Mouse (Mus musculus) ES-E14 (cell line): Measurements from ENCODE around the gene Il10ra.

ENCODE experiments used
- ZC3H11A ChIP-seq: IDR thresholded peaks from 2 replicates; pipeline ENCODE4 v1.6.1; 2012; ENCODE audit warnings: low read depth, mild to moderate bottlenecking, inconsistent platforms, low read length, borderline replicate concordance
- ZNF384 ChIP-seq: IDR thresholded peaks from 2 replicates; pipeline ENCODE4 v1.6.1; 2012; ENCODE audit warnings: low read depth, low read length, inconsistent platforms

DNA sequence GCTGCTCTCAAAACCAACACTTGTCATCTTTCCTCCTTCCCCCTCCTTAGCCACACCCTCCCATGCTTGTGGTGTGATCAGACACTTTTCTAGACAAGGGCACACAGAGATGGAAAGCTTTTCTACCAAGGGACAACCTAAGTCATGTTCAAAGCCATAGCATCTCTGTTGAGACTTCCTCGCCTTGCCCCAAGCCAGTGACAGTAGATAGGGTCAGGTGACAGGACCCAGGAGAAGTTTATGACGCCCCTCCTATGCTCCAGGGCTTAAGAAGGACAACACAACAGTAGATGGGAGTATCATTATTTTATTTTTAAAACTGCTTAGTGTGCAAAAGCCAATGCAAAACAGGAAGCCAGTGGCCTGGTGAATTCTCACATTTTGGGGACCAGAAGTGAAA lies 21.4 kb downstream of the Il10ra start:
- TF ChIP-seq ZNF384 = no peak
- TF ChIP-seq ZC3H11A = no peak
